Mouse (Mus musculus): Measurements from ENCODE around the gene Kif5a. TPM values are rescaled to one million over a fixed set of nuclear protein-coding genes. Genes with fewer than 3 reads are reported as not detected.

Kif5a gene
- polyA plus RNA-seq, 1 experiment from 2014 or later = 114 TPM

- ATAC-seq (ENCODE audit: low FRiP score, low read depth) = no peak
- Histone ChIP-seq H3K27ac (replicated peaks) (no peak overlapping the region), H3K36me3 (no peaks in the 10 kb centered on the region), H3K9me3 (no peaks in the 10 kb centered on the region), H3K4me1 (replicated peaks) (peaks cover 35% of the 10 kb centered on the region), H3K9ac (no peak overlapping the region), H3K27me3 (peaks cover 23% of the 10 kb centered on the region), H3K4me2 (peak overlapping the region; percentile 26), H3K4me3 (no peak overlapping the region)
- WGBS = 20% methylated on average over 20 of the region's 20 CpGs
Observed at GRCm38 (mm10) chr10:127183759-127184158, 79.4 kb downstream of the Kif5a start.

GRCm38 (mm10) chr10:127182624-127183023 lies 80.5 kb downstream of the Kif5a start:
- Histone ChIP-seq H3K27ac (replicated peaks) (no peak overlapping the region), H3K4me2 (no peak overlapping the region), H3K36me3 (no peaks in the 10 kb centered on the region), H3K4me1 (replicated peaks) (peaks cover 38% of the 10 kb centered on the region), H3K27me3 (peaks cover 32% of the 10 kb centered on the region), H3K9ac (no peak overlapping the region), H3K9me3 (no peaks in the 10 kb centered on the region), H3K4me3 (no peak overlapping the region)
- no peak for ATAC-seq (ENCODE audit: low FRiP score, low read depth)
- WGBS = 83% methylated on average over 4 of the region's 4 CpGs

- H3K4me1 ChIP-seq (replicated peaks) = peaks cover 38% of the 10 kb centered on the region
- no peak overlapping the region for H3K4me2 ChIP-seq
- ATAC-seq (ENCODE audit: low FRiP score, low read depth) = no peak
- H3K36me3 ChIP-seq = no peaks in the 10 kb centered on the region
- H3K27me3 ChIP-seq = peaks cover 41% of the 10 kb centered on the region
- no peak overlapping the region for H3K9ac ChIP-seq
- no peak overlapping the region for H3K4me3 ChIP-seq
- H3K9me3 ChIP-seq = no peaks in the 10 kb centered on the region
- whole genome bisulfite sequencing = 60% methylated on average over 6 of the region's 6 CpGs
- no peak overlapping the region for H3K27ac ChIP-seq (replicated peaks)
Observed at GRCm38 (mm10) chr10:127181566-127181965, 81.6 kb downstream of the Kif5a start.

GRCm38 (mm10) chr10:127180695-127181047 lies 82.5 kb downstream of the Kif5a start:
- H3K4me3 ChIP-seq = no peak overlapping the region
- WGBS = 25% methylated on average over 3 of the region's 3 CpGs
- H3K4me2 ChIP-seq = peak overlapping the region; percentile 47; the same call in 1 of the 2 replicates
- no peaks in the 10 kb centered on the region for H3K9me3 ChIP-seq
- peaks cover 47% of the 10 kb centered on the region for H3K27me3 ChIP-seq
- H3K9ac ChIP-seq = no peak overlapping the region
- peaks cover 38% of the 10 kb centered on the region for H3K4me1 ChIP-seq (replicated peaks)
- no peak for ATAC-seq (ENCODE audit: low FRiP score, low read depth)
- H3K36me3 ChIP-seq = no peaks in the 10 kb centered on the region
- H3K27ac ChIP-seq (replicated peaks) = no peak overlapping the region

- ATAC-seq (ENCODE audit: low FRiP score, low read depth) = peak; percentile 49; the same call in 1 of the 2 replicates
Observed at GRCm38 (mm10) chr10:127179871-127180694, 83.1 kb downstream of the Kif5a start, which contains the start of gene Slc26a10. Gene Slc26a10, minus strand, starts transcription at chr10:127180645.

GRCm38 (mm10) chr10:127178286-127179027 lies 84.7 kb downstream of the Kif5a start:
- Histone ChIP-seq H3K27me3 (peaks cover 47% of the 10 kb centered on the region), H3K9ac (no peak overlapping the region), H3K27ac (replicated peaks) (no peak overlapping the region), H3K4me2 (peak overlapping the region; percentile 55), H3K4me3 (peak overlapping the region; percentile 29), H3K9me3 (no peaks in the 10 kb centered on the region), H3K36me3 (no peaks in the 10 kb centered on the region), H3K4me1 (replicated peaks) (peaks cover 29% of the 10 kb centered on the region)
- 4% methylated on average over 41 of the region's 41 CpGs for WGBS
- ATAC-seq (ENCODE audit: low FRiP score, low read depth) = no peak

More at GRCm38 (mm10) chr10:127179871-127180694, 83.1 kb downstream of the Kif5a start, which contains the start of gene Slc26a10:
- Histone ChIP-seq H3K9ac (peak within 1 kb of the TSS; percentile 8; the same call in 1 of the 2 replicates), H3K4me1 (replicated peaks) (peaks cover 38% of the 10 kb centered on the region), H3K9me3 (no peaks in the 10 kb centered on the region), H3K4me3 (peak within 1 kb of the TSS; percentile 18), H3K27me3 (peaks cover 47% of the 10 kb centered on the region), H3K36me3 (no peaks in the 10 kb centered on the region), H3K27ac (replicated peaks) (no peak within 1 kb of the TSS), H3K4me2 (peak within 1 kb of the TSS; percentile 47)
- WGBS = 2% methylated on average over 34 of the region's 34 CpGs

- Histone ChIP-seq H3K36me3 (no peaks in the 10 kb centered on the region), H3K27me3 (peaks cover 47% of the 10 kb centered on the region), H3K9ac (no peak overlapping the region), H3K4me2 (peak overlapping the region; percentile 55), H3K4me1 (replicated peaks) (peaks cover 27% of the 10 kb centered on the region), H3K9me3 (no peaks in the 10 kb centered on the region), H3K4me3 (peak overlapping the region; percentile 29), H3K27ac (replicated peaks) (no peak overlapping the region)
- WGBS = 2% methylated on average over 23 of the region's 23 CpGs
- peak; percentile 49 for ATAC-seq (ENCODE audit: low FRiP score, low read depth)
Observed at GRCm38 (mm10) chr10:127177719-127178118, 85.4 kb downstream of the Kif5a start.

- no peaks in the 10 kb centered on the region for H3K9me3 ChIP-seq
- ATAC-seq (ENCODE audit: low FRiP score, low read depth) = no peak
- no peak overlapping the region for H3K4me3 ChIP-seq
- no peak overlapping the region for H3K27ac ChIP-seq (replicated peaks)
- peaks cover 27% of the 10 kb centered on the region for H3K4me1 ChIP-seq (replicated peaks)
- 20% methylated on average over 9 of the region's 9 CpGs for WGBS
- no peaks in the 10 kb centered on the region for H3K36me3 ChIP-seq
- peak overlapping the region; percentile 55 for H3K4me2 ChIP-seq
- H3K9ac ChIP-seq = no peak overlapping the region
- H3K27me3 ChIP-seq = peaks cover 49% of the 10 kb centered on the region
Observed at GRCm38 (mm10) chr10:127177235-127177634, 85.9 kb downstream of the Kif5a start.

GRCm38 (mm10) chr10:127176756-127177155 lies 86.4 kb downstream of the Kif5a start:
- Histone ChIP-seq H3K4me3 (no peak overlapping the region), H3K4me2 (no peak overlapping the region), H3K36me3 (0 out of 2 replicates have a peak, but pooled peaks cover 2% of the 10 kb centered on the region), H3K27me3 (peaks cover 53% of the 10 kb centered on the region), H3K27ac (replicated peaks) (no peak overlapping the region), H3K9me3 (no peaks in the 10 kb centered on the region), H3K4me1 (replicated peaks) (peaks cover 27% of the 10 kb centered on the region), H3K9ac (no peak overlapping the region)
- no peak for ATAC-seq (ENCODE audit: low FRiP score, low read depth)
- 14% methylated on average over 7 of the region's 7 CpGs for WGBS

GRCm38 (mm10) chr10:127176228-127176627 lies 86.9 kb downstream of the Kif5a start:
- Histone ChIP-seq H3K4me3 (no peak overlapping the region), H3K27me3 (peaks cover 52% of the 10 kb centered on the region), H3K27ac (replicated peaks) (no peak overlapping the region), H3K36me3 (0 out of 2 replicates have a peak, but pooled peaks cover 3% of the 10 kb centered on the region), H3K4me1 (replicated peaks) (peaks cover 27% of the 10 kb centered on the region), H3K9me3 (no peaks in the 10 kb centered on the region), H3K9ac (no peak overlapping the region), H3K4me2 (no peak overlapping the region)
- ATAC-seq (ENCODE audit: low FRiP score, low read depth) = no peak
- WGBS = 42% methylated on average over 3 of the region's 3 CpGs

Measured in hindbrain, embryonic 15.5 days (tissue).